Mouse (Mus musculus) heart, embryonic 12.5 days (tissue): ENCODE results near the gene Fasl. TPM values are rescaled to one million over a fixed set of nuclear protein-coding genes. Genes with fewer than 3 reads are reported as not detected.

Experiments used
- ATAC-seq: fragments of 200-750 bp; cut with Nextera tagmentation; 2 replicates; pipeline ENCODE4 v1.8.0; 2017; ENCODE audit warnings: moderate TSS enrichment, moderate library complexity; ENCODE audit not compliant: insufficient number of reproducible peaks, low FRiP score
- H3K27ac ChIP-seq: fragments of 300-500 bp; sonication (generic); 2 replicates; pipeline ENCODE4 v1.5.1; 2016; ENCODE audit warnings: mild to moderate bottlenecking, moderate library complexity; ENCODE audit not compliant: poor library complexity, severe bottlenecking
- H3K27me3 ChIP-seq: fragments of 300-500 bp; sonication (generic); replicated peaks from 2 replicates; pipeline ENCODE4 v1.6.1; 2016; ENCODE audit warnings: mild to moderate bottlenecking, moderate library complexity
- H3K36me3 ChIP-seq: fragments of 300-500 bp; sonication (generic); 2 replicates; pipeline ENCODE4 v1.6.1; 2016; ENCODE audit warnings: mild to moderate bottlenecking, moderate library complexity
- H3K4me1 ChIP-seq: fragments of 300-500 bp; sonication (generic); replicated peaks from 2 replicates; pipeline ENCODE4 v1.6.1; 2016; ENCODE audit warnings: mild to moderate bottlenecking
- H3K4me2 ChIP-seq: fragments of 300-500 bp; sonication (generic); 2 replicates; pipeline ENCODE4 v1.6.1; 2016; ENCODE audit warnings: mild to moderate bottlenecking, moderate library complexity
- H3K4me3 ChIP-seq: fragments of 300-500 bp; sonication (generic); 2 replicates; pipeline ENCODE4 v1.5.1; 2016; ENCODE audit warnings: mild to moderate bottlenecking
- H3K9ac ChIP-seq: fragments of 300-500 bp; sonication (generic); 2 replicates; pipeline ENCODE4 v1.6.1; 2016; ENCODE audit warnings: mild to moderate bottlenecking, moderate library complexity
- H3K9me3 ChIP-seq: fragments of 300-500 bp; sonication (generic); replicated peaks from 2 replicates; pipeline ENCODE4 v1.6.1; 2016; ENCODE audit warnings: mild to moderate bottlenecking, moderate library complexity
- WGBS: fragments of 180-500 bp; shearing (Covaris S2); methylation state at CpG from one replicate; pipeline ENCODE4 v1.1.7; 2016; 5-methylcytosine and 5-hydroxymethylcytosine counted together
- polyA plus RNA-seq: library from polyadenylated mRNA; unstranded; fragments of >200 nt; fragmentation: Nextera tagmentation; extraction: Ambion mirVana; gene quantifications from 2 replicates; pipeline ENCODE4 v1.2.1, GENCODE M21; 2016

Fasl gene
- polyA plus RNA-seq, 1 experiment from 2014 or later, result not detected

- no peaks in the 10 kb centered on the region for H3K36me3 ChIP-seq
- H3K4me2 ChIP-seq, result no peak overlapping the region
- no peak for ATAC-seq
- H3K27me3 ChIP-seq, result no peaks in the 10 kb centered on the region
- H3K27ac ChIP-seq, result no peak overlapping the region
- no peaks in the 10 kb centered on the region for H3K4me1 ChIP-seq
- WGBS, result 45% methylated on average over 4 of the region's 4 CpGs
- H3K9ac ChIP-seq, result no peak overlapping the region
- H3K9me3 ChIP-seq, result no peaks in the 10 kb centered on the region
- no peak overlapping the region for H3K4me3 ChIP-seq
Observed at GRCm38 (mm10) chr1:161761556-161761955, 26.7 kb downstream of the Fasl start.

- 67% methylated on average over 3 of the region's 3 CpGs for WGBS
- Histone ChIP-seq H3K27ac (no peak overlapping the region), H3K4me2 (no peak overlapping the region), H3K36me3 (no peaks in the 10 kb centered on the region), H3K4me1 (peaks cover 4% of the 10 kb centered on the region), H3K4me3 (no peak overlapping the region), H3K9ac (no peak overlapping the region), H3K27me3 (no peaks in the 10 kb centered on the region), H3K9me3 (no peaks in the 10 kb centered on the region)
- ATAC-seq, result no peak
Observed at GRCm38 (mm10) chr1:161756547-161756946, 31.7 kb downstream of the Fasl start.

GRCm38 (mm10) chr1:161751311-161751710 is 37.0 kb downstream of the Fasl start:
- Histone ChIP-seq H3K4me2 (no peak overlapping the region), H3K27me3 (peaks cover 7% of the 10 kb centered on the region), H3K9ac (no peak overlapping the region), H3K4me1 (peaks cover 6% of the 10 kb centered on the region), H3K4me3 (no peak overlapping the region), H3K27ac (no peak overlapping the region), H3K9me3 (no peaks in the 10 kb centered on the region), H3K36me3 (no peaks in the 10 kb centered on the region)
- 22% methylated on average over 8 of the region's 8 CpGs for WGBS
- ATAC-seq, result peak; percentile 88

- Histone ChIP-seq H3K36me3 (no peaks in the 10 kb centered on the region), H3K4me2 (no peak overlapping the region), H3K9me3 (no peaks in the 10 kb centered on the region), H3K4me1 (peaks cover 6% of the 10 kb centered on the region), H3K4me3 (no peak overlapping the region), H3K27ac (no peak overlapping the region), H3K27me3 (peaks cover 7% of the 10 kb centered on the region), H3K9ac (no peak overlapping the region)
- 69% methylated on average over 8 of the region's 8 CpGs for WGBS
- ATAC-seq, result peak; percentile 68
Observed at GRCm38 (mm10) chr1:161750471-161751041, 37.7 kb downstream of the Fasl start.

GRCm38 (mm10) chr1:161748685-161749084 is 39.6 kb downstream of the Fasl start:
- Histone ChIP-seq H3K4me2 (no peak overlapping the region), H3K27ac (no peak overlapping the region), H3K27me3 (peaks cover 7% of the 10 kb centered on the region), H3K4me3 (no peak overlapping the region), H3K9me3 (no peaks in the 10 kb centered on the region), H3K9ac (no peak overlapping the region), H3K36me3 (no peaks in the 10 kb centered on the region), H3K4me1 (peaks cover 6% of the 10 kb centered on the region)
- WGBS, result 82% methylated on average over 6 of the region's 6 CpGs
- ATAC-seq, result no peak

GRCm38 (mm10) chr1:161748138-161748537 is 40.2 kb downstream of the Fasl start:
- no peak overlapping the region for H3K27ac ChIP-seq
- 31% methylated on average over 8 of the region's 8 CpGs for WGBS

GRCm38 (mm10) chr1:161746542-161747302 is 41.6 kb downstream of the Fasl start:
- Histone ChIP-seq H3K27me3 (peaks cover 7% of the 10 kb centered on the region), H3K27ac (no peak overlapping the region), H3K9me3 (no peaks in the 10 kb centered on the region), H3K4me2 (no peak overlapping the region), H3K4me3 (no peak overlapping the region), H3K4me1 (peaks cover 3% of the 10 kb centered on the region), H3K9ac (no peak overlapping the region), H3K36me3 (no peaks in the 10 kb centered on the region)
- 74% methylated on average over 25 of the region's 25 CpGs for WGBS
- no peak for ATAC-seq

More at GRCm38 (mm10) chr1:161748138-161748537, 40.2 kb downstream of the Fasl start:
- Histone ChIP-seq H3K36me3 (no peaks in the 10 kb centered on the region), H3K4me3 (no peak overlapping the region), H3K27me3 (peaks cover 7% of the 10 kb centered on the region), H3K4me1 (peaks cover 6% of the 10 kb centered on the region), H3K4me2 (no peak overlapping the region), H3K9ac (no peak overlapping the region), H3K9me3 (no peaks in the 10 kb centered on the region)
- ATAC-seq, result no peak

GRCm38 (mm10) chr1:161744855-161745254 is 43.4 kb downstream of the Fasl start:
- Histone ChIP-seq H3K27me3 (peaks cover 7% of the 10 kb centered on the region), H3K4me3 (no peak overlapping the region), H3K36me3 (no peaks in the 10 kb centered on the region), H3K9ac (no peak overlapping the region), H3K9me3 (no peaks in the 10 kb centered on the region), H3K4me1 (no peaks in the 10 kb centered on the region), H3K27ac (no peak overlapping the region), H3K4me2 (no peak overlapping the region)
- ATAC-seq, result no peak
- 86% methylated on average over 4 of the region's 4 CpGs for WGBS

GRCm38 (mm10) chr1:161744209-161744608 is 44.1 kb downstream of the Fasl start:
- Histone ChIP-seq H3K4me1 (no peaks in the 10 kb centered on the region), H3K9me3 (no peaks in the 10 kb centered on the region), H3K4me3 (no peak overlapping the region), H3K36me3 (no peaks in the 10 kb centered on the region), H3K27ac (no peak overlapping the region), H3K4me2 (no peak overlapping the region), H3K9ac (no peak overlapping the region), H3K27me3 (peaks cover 7% of the 10 kb centered on the region)
- 71% methylated on average over 4 of the region's 4 CpGs for WGBS
- no peak for ATAC-seq

GRCm38 (mm10) chr1:161742481-161743267 is 45.6 kb downstream of the Fasl start:
- Histone ChIP-seq H3K4me3 (no peak overlapping the region), H3K9me3 (no peaks in the 10 kb centered on the region), H3K9ac (no peak overlapping the region), H3K4me2 (no peak overlapping the region), H3K36me3 (no peaks in the 10 kb centered on the region), H3K27me3 (peaks cover 7% of the 10 kb centered on the region), H3K27ac (no peak overlapping the region), H3K4me1 (no peaks in the 10 kb centered on the region)
- ATAC-seq, result no peak
- WGBS, result 84% methylated on average over 16 of the region's 16 CpGs

GRCm38 (mm10) chr1:161736848-161737247 is 51.4 kb downstream of the Fasl start:
- Histone ChIP-seq H3K4me2 (no peak overlapping the region), H3K27me3 (no peaks in the 10 kb centered on the region; the same call in 1 of the 2 replicates), H3K36me3 (no peaks in the 10 kb centered on the region), H3K9me3 (no peaks in the 10 kb centered on the region), H3K4me1 (no peaks in the 10 kb centered on the region), H3K9ac (no peak overlapping the region), H3K27ac (no peak overlapping the region), H3K4me3 (no peak overlapping the region)
- ATAC-seq, result no peak
- 12% methylated on average over 3 of the region's 3 CpGs for WGBS
